Mouse (Mus musculus) CH12F3 (cell line): ENCODE measurements around the gene Kif4.

Experiments
- in situ Hi-C: fragments of 300-500 bp; cut with MboI; formaldehyde crosslinking; loops from 2 replicates; pipeline ENCODE4 v1.14.3; 2020; ENCODE audit warnings: low sequenced_read_pairs

Kif4 gene

GRCm38 (mm10) chrX:100729665-100730188 is 104.2 kb downstream of the Kif4 start, which contains the start of gene Gdpd2:
Gene Gdpd2, plus strand, starts transcription at chrX:100729873.
- in situ Hi-C loops, result no loop called here

GRCm38 (mm10) chrX:100730266-100730665 is 104.7 kb downstream of the Kif4 start:
- in situ Hi-C loops, result no loop called here

- in situ Hi-C loops, result no loop called here
Observed at GRCm38 (mm10) chrX:100734359-100734758, 108.8 kb downstream of the Kif4 start.

GRCm38 (mm10) chrX:100738918-100739317 is 113.4 kb downstream of the Kif4 start:
- in situ Hi-C loops, result no loop called here

GRCm38 (mm10) chrX:100739443-100739842 is 113.9 kb downstream of the Kif4 start:
- in situ Hi-C loops, result no loop called here

GRCm38 (mm10) chrX:100740785-100741184 is 115.2 kb downstream of the Kif4 start:
- in situ Hi-C loops, result no loop called here

GRCm38 (mm10) chrX:100741940-100742339 is 116.4 kb downstream of the Kif4 start:
- in situ Hi-C loops, result no loop called here

GRCm38 (mm10) chrX:100765855-100766254 is 140.3 kb downstream of the Kif4 start:
- in situ Hi-C loops, result no loop called here

- in situ Hi-C loops, result no loop called here
Observed at GRCm38 (mm10) chrX:100767181-100767884, 141.8 kb downstream of the Kif4 start, which contains the start of gene Dlg3. Gene Dlg3, plus strand, starts transcription at chrX:100767722.

GRCm38 (mm10) chrX:100767885-100768626 is 142.5 kb downstream of the Kif4 start:
- in situ Hi-C loops, result no loop called here

GRCm38 (mm10) chrX:100769281-100769680 is 143.7 kb downstream of the Kif4 start:
- in situ Hi-C loops, result no loop called here

- in situ Hi-C loops, result no loop called here
Observed at GRCm38 (mm10) chrX:100774341-100774811, 148.8 kb downstream of the Kif4 start.

GRCm38 (mm10) chrX:100775405-100775804 is 149.9 kb downstream of the Kif4 start:
- in situ Hi-C loops, result no loop called here

GRCm38 (mm10) chrX:100776494-100776893 is 151.0 kb downstream of the Kif4 start:
- in situ Hi-C loops, result no loop called here
